Mouse (Mus musculus) heart, postnatal 0 days (tissue): ENCODE results near the gene Neto2. TPM values are rescaled to one million over a fixed set of nuclear protein-coding genes. Genes with fewer than 3 reads are reported as not detected.
A peak's percentile ranks its signal among the peaks of the same experiment; 100 is the strongest.

Experiments used
- ATAC-seq: fragments of 200-750 bp; cut with Nextera tagmentation; 2 replicates; pipeline ENCODE4 v1.8.0; 2017; ENCODE audit warnings: low read depth, moderate number of reproducible peaks, moderate library complexity; ENCODE audit not compliant: insufficient read depth
- DNase-seq: peaks from one replicate; pipeline ENCODE4 v3.0.0-alpha.2; 2016; ENCODE audit warnings: low spot score
- H3K27ac ChIP-seq: fragments of 300-500 bp; sonication (generic); 2 replicates; pipeline ENCODE4 v1.5.1; 2014; ENCODE audit warnings: low read depth, mild to moderate bottlenecking
- H3K27me3 ChIP-seq: fragments of 300-500 bp; sonication (generic); 2 replicates; pipeline ENCODE4 v1.6.1; 2014; ENCODE audit warnings: low read length, mixed read lengths; ENCODE audit not compliant: control insufficient read depth, insufficient read depth
- H3K36me3 ChIP-seq: fragments of 300-500 bp; sonication (generic); replicated peaks from 2 replicates; pipeline ENCODE4 v1.6.1; 2014; ENCODE audit warnings: low read length, mixed read lengths; ENCODE audit not compliant: control insufficient read depth, insufficient read depth
- H3K4me1 ChIP-seq: fragments of 300-500 bp; sonication (generic); 2 replicates; pipeline ENCODE4 v1.6.1; 2014; ENCODE audit warnings: antibody characterized with exemption; ENCODE audit not compliant: control insufficient read depth, insufficient read depth
- H3K4me2 ChIP-seq: fragments of 300-500 bp; sonication (generic); 2 replicates; pipeline ENCODE4 v1.6.1; 2014; ENCODE audit warnings: low read depth, mild to moderate bottlenecking, low read length, moderate library complexity
- H3K4me3 ChIP-seq: fragments of 300-500 bp; sonication (generic); 2 replicates; pipeline ENCODE4 v1.5.1; 2014; ENCODE audit warnings: low read depth, low read length
- H3K9ac ChIP-seq: fragments of 300-500 bp; sonication (generic); replicated peaks from 2 replicates; pipeline ENCODE4 v1.6.1; 2014; ENCODE audit warnings: low read depth, low read length, mixed read lengths
- H3K9me3 ChIP-seq: fragments of 300-500 bp; sonication (generic); replicated peaks from 2 replicates; pipeline ENCODE4 v1.6.1; 2016; ENCODE audit warnings: low read length; ENCODE audit not compliant: control insufficient read depth
- CTCF ChIP-seq: IDR thresholded peaks from 2 replicates; pipeline ENCODE4 v1.5.1; 2016; ENCODE audit warnings: antibody characterized with exemption, control low read depth, low read depth
- EP300 ChIP-seq: IDR thresholded peaks from 2 replicates; pipeline ENCODE4 v1.6.1; 2016; ENCODE audit warnings: antibody characterized with exemption, low read depth
- WGBS: fragments of 180-500 bp; shearing (Covaris S2); extraction: QIAGEN DNeasy Blood & Tissue Kit; methylation state at CpG from one replicate; pipeline ENCODE4 v1.1.7; 2014; 5-methylcytosine and 5-hydroxymethylcytosine counted together
- polyA plus RNA-seq: library from polyadenylated mRNA; unstranded; fragments of >200 nt; fragmentation: Nextera tagmentation; extraction: Ambion mirVana; gene quantifications from 2 replicates; pipeline ENCODE4 v1.2.1, GENCODE M21; 2015
- total RNA-seq: library from RNA; depleted of rRNA; stranded (reverse); fragments of >200 nt; gene quantifications from 2 replicates; pipeline ENCODE4 v1.2.3, GENCODE M21; 2014; ENCODE audit warnings: low replicate concordance

Gene Neto2
- total and polyA plus RNA-seq, 2 experiments from 2014 or later: 1.4 to 4.4 TPM

DNA sequence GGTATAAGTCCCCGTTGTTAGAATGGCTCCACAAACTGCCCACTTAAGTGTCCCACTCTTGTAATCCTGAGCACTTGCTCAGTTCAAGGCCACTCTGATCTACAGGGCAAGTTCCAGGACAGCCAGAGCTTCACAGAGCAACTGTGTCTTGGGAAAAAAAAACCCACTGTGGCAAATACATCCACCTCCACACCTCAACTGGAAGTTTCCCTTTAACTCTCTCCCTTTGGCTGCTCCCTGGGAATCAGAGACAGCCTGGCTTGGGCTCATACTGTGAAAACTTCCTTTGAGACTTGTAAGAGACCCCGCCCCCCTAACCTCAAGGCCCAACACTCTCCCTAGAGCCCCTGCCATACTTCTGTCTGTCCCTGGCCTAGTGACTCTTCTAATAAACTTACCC, 91.9 kb downstream of the Neto2 start:
- WGBS: 81% methylated on average over 2 of the region's 2 CpGs
- ATAC-seq (no peak), DNase-seq (no peak)

DNA sequence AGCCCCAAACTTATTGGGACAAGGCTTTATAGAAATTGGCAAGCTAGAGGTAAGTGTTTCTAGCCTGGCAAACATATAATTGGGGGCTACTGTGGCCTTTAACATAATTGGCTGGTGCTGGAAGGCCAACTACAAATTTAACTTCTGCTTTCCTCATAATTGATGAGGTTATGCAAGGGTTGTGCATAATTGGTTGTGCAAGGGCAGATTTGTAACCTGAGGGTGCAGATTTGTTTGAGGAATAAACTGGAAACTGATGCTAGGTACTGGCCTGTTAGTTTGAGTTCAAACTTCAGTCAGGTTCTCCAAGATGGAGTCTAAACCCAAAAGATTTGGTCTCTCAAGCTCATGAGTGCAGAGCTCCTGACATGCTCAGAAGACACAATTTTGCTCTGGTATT, 92.9 kb downstream of the Neto2 start:
- TF ChIP-seq CTCF (no peak), EP300 (no peak)
- ATAC-seq (no peak), DNase-seq (no peak)
- no peaks in the 10 kb centered on the region for H3K9me3 ChIP-seq
- H3K4me1 ChIP-seq: no peaks in the 10 kb centered on the region
- H3K27ac ChIP-seq: no peak overlapping the region
- no peaks in the 10 kb centered on the region for H3K27me3 ChIP-seq
- no peak overlapping the region for H3K4me2 ChIP-seq
- H3K4me3 ChIP-seq: no peak overlapping the region
- no peak overlapping the region for H3K9ac ChIP-seq
- no peaks in the 10 kb centered on the region for H3K36me3 ChIP-seq

More for the DNA sequence above, 91.9 kb downstream of the Neto2 start:
- no peak for TF ChIP-seq CTCF
- no peak for TF ChIP-seq EP300
- H3K9me3 ChIP-seq: no peaks in the 10 kb centered on the region
- no peak overlapping the region for H3K9ac ChIP-seq
- H3K4me3 ChIP-seq: no peak overlapping the region
- no peak overlapping the region for H3K4me2 ChIP-seq
- no peaks in the 10 kb centered on the region for H3K4me1 ChIP-seq
- no peak overlapping the region for H3K27ac ChIP-seq
- H3K36me3 ChIP-seq: no peaks in the 10 kb centered on the region
- no peaks in the 10 kb centered on the region for H3K27me3 ChIP-seq

DNA sequence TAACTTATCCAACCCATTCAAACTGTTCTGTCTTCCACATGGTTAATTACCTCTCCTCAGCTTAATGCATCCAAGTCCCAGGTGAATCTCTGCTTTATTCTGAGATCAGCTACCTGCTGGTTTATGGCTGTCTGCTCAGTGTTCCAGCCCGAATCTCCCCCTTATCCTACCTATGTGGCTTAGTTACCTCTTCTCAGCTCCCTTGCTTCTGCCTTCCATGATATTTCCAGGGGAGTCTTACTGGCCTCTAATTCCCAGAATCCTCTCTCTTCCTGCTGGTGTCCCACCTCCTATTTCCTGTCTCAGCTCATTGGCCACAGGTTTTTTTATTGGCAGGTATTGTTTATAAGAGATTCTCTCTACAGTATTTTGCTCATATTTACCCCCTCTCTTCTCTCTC, 93.8 kb downstream of the Neto2 start:
- DNase-seq: no peak
- 70% methylated on average over 1 of the region's 1 CpGs for WGBS
- Histone ChIP-seq H3K4me1 (no peaks in the 10 kb centered on the region), H3K27me3 (no peaks in the 10 kb centered on the region), H3K4me3 (no peak overlapping the region), H3K27ac (no peak overlapping the region), H3K4me2 (no peak overlapping the region), H3K36me3 (no peaks in the 10 kb centered on the region), H3K9me3 (no peaks in the 10 kb centered on the region), H3K9ac (no peak overlapping the region)
- TF ChIP-seq EP300 (no peak), CTCF (no peak)
- ATAC-seq: no peak

DNA sequence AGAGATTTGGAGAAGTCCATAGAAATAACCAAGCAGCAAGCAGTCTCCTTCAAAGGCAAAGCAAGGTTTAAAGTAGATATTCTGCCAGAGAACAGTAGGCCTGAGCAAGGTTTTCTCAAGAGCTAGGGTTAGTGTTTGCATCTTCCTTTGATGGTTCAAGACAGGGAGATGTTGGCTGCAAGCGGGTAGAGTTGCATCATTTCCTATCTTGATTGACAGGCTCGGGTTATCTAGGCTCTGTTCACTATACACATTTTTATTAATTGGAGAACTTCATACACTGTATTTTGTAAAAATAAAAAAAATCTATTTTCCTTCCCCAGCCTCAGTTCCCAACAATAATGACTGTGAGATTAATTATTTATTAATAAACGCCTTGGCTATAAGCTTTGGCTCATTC, 94.2 kb downstream of the Neto2 start:
- no peaks in the 10 kb centered on the region for H3K4me1 ChIP-seq
- no peak overlapping the region for H3K4me2 ChIP-seq
- H3K9ac ChIP-seq: no peak overlapping the region
- no peak overlapping the region for H3K4me3 ChIP-seq
- H3K36me3 ChIP-seq: no peaks in the 10 kb centered on the region
- WGBS: 79% methylated on average over 3 of the region's 3 CpGs
- DNase-seq (no peak), ATAC-seq (no peak)
- H3K27me3 ChIP-seq: no peaks in the 10 kb centered on the region
- no peak overlapping the region for H3K27ac ChIP-seq
- H3K9me3 ChIP-seq: no peaks in the 10 kb centered on the region
- TF ChIP-seq CTCF (no peak), EP300 (no peak)

DNA sequence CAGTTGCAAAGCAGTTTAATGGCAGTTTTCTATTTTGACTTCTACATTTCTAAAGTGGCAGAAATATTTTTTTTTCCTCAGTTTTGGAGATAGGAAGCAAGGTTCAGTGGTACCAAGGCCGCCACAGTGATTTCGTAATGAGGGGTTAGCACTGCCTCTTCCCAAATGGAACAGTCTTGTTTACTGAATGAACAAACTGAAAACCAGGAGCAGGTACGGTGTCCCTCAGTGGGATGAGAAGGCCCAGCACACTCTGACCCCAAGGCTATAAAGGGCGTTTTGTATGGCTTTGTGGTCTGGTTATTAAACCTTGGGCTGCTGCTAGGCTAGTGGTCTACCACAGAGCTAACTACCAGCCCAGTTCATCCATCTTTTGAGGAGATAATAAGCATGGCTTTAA, 96.5 kb downstream of the Neto2 start:
- 82% methylated on average over 4 of the region's 4 CpGs for WGBS
- no peak for DNase-seq
- Histone ChIP-seq H3K9me3 (no peaks in the 10 kb centered on the region), H3K9ac (no peak overlapping the region), H3K36me3 (no peaks in the 10 kb centered on the region), H3K4me3 (no peak overlapping the region), H3K27ac (no peak overlapping the region), H3K4me2 (no peak overlapping the region), H3K4me1 (no peaks in the 10 kb centered on the region), H3K27me3 (no peaks in the 10 kb centered on the region)
- TF ChIP-seq CTCF: no peak
- TF ChIP-seq EP300: no peak
- ATAC-seq: no peak

DNA sequence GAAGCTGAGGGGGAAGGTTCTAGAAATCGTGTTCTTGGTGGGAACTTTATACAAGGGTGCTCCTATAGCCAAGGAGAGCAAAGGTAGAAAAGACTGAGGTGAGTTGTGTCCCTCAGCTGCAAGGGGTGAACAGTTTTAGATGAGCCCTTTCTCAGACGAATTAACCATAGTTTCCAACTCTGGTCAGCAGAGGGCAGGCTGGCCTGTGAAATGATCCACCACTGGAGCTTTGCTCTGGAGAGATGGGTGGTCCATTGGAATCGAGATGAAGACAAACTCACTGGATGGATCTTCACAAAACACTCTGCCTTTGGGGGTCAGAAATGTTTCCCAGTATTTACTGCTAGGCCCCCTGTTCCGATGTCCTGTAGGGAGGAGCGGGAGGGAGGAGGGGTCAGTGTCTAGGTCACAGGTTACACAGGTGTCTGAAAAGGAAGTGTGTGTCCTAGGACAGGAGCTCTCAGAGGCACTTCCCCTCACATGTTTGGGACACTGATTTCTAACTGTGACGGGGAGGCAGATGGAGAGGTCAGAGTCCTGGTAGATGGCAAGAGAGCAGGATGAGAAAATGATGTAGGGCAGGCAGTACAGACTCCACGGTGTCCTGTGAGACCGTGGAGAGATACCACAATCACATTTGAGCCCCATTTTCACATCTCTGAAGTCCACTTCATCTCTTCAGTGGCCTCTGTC, 97.4 kb downstream of the Neto2 start:
- Histone ChIP-seq H3K27ac (no peak overlapping the region), H3K4me3 (no peak overlapping the region), H3K4me2 (no peak overlapping the region), H3K9ac (no peak overlapping the region), H3K36me3 (no peaks in the 10 kb centered on the region), H3K27me3 (no peaks in the 10 kb centered on the region), H3K4me1 (no peaks in the 10 kb centered on the region), H3K9me3 (no peaks in the 10 kb centered on the region)
- DNase-seq: peak; percentile 39
- peak; percentile 63 for ATAC-seq
- no peak for TF ChIP-seq EP300
- TF ChIP-seq CTCF: peak; percentile 76
- WGBS: 33% methylated on average over 8 of the region's 8 CpGs
